Mouse (Mus musculus) layer of hippocampus, postnatal 10 days (tissue): ENCODE measurements around the gene Crb3. TPM values are rescaled to one million over a fixed set of nuclear protein-coding genes. Genes with fewer than 3 reads are reported as not detected.
"Not testable (repeated sequence)": the region's sequence is repeated elsewhere in the genome, so short reads cannot be mapped to it uniquely, and the experiment has no call there.

Experiments used
- DNase-seq, 2 experiments: peaks; one replicate each; pipeline ENCODE4 v3.0.0; 2021; ENCODE audit warnings: low spot score in 2 of 2
- long read RNA-seq: library from polyadenylated mRNA; stranded (forward); transcript quantifications from one replicate; pipeline ENCODE4 v2.0.0, GENCODE M21; 2023
- total RNA-seq, 2 experiments: library from RNA; stranded (reverse); gene quantifications; 2 replicates each; pipeline ENCODE4 v1.2.3; 2021

Gene Crb3
- 1 to 10 TPM in 1 of 2 experiments, under 1 TPM in 1; 0.45 to 1.1 TPM for total RNA-seq
- long read RNA-seq, partial matches to known transcripts, result 0 of 2 reads
- long read RNA-seq, other reads (novel, unspliced or antisense), result 0 of 2 reads

GRCm38 (mm10) chr17:57058891-57059485, at the start of gene Crb3:
Gene Crb3 (plus strand): TSS chr17:57059105.
- DNase-seq, result peak; percentile 52 to 64

GRCm38 (mm10) chr17:57010911-57011235, 48.0 kb upstream of the Crb3 start:
- DNase-seq, result no peak

- peak; percentile 92 for DNase-seq
Observed at GRCm38 (mm10) chr17:57011236-57012141, 47.4 kb upstream of the Crb3 start, which contains the start of the genes Gtf2f1 and Gm17949. Gene Gtf2f1 (minus strand): TSS chr17:57011288. Gene Gm17949 (plus strand): TSS chr17:57011469.

- no peak for DNase-seq
Observed at GRCm38 (mm10) chr17:57012245-57012795, 46.6 kb upstream of the Crb3 start.

GRCm38 (mm10) chr17:57019693-57020092, 39.2 kb upstream of the Crb3 start:
- no peak for DNase-seq

GRCm38 (mm10) chr17:57020960-57021359, 37.9 kb upstream of the Crb3 start:
- DNase-seq, result no peak

- no peak for DNase-seq
Observed at GRCm38 (mm10) chr17:57027471-57027870, 31.4 kb upstream of the Crb3 start.

GRCm38 (mm10) chr17:57029691-57030090, 29.2 kb upstream of the Crb3 start:
- no peak for DNase-seq

- DNase-seq, result peak; percentile 44 to 72
Observed at GRCm38 (mm10) chr17:57030931-57031660, 27.8 kb upstream of the Crb3 start, which contains the start of gene Khsrp. Gene Khsrp (minus strand): TSS chr17:57031522.

GRCm38 (mm10) chr17:57031661-57032420, 27.1 kb upstream of the Crb3 start:
- DNase-seq, result peak; percentile 98

- no peak for DNase-seq
Observed at GRCm38 (mm10) chr17:57032854-57033253, 26.1 kb upstream of the Crb3 start.

- DNase-seq, result no peak
Observed at GRCm38 (mm10) chr17:57038978-57039377, 19.9 kb upstream of the Crb3 start.

GRCm38 (mm10) chr17:57041554-57041953, 17.4 kb upstream of the Crb3 start, which contains the start of gene Slc25a41:
Gene Slc25a41 (minus strand): TSS chr17:57041654.
- no peak for DNase-seq

- DNase-seq, result no peak
Observed at GRCm38 (mm10) chr17:57047406-57047805, 11.5 kb upstream of the Crb3 start.

- no peak for DNase-seq
Observed at GRCm38 (mm10) chr17:57048816-57049215, 10.1 kb upstream of the Crb3 start.

- not testable (repeated sequence) for DNase-seq
Observed at GRCm38 (mm10) chr17:57051679-57052078, 7.2 kb upstream of the Crb3 start.

GRCm38 (mm10) chr17:57056246-57056645, 2.7 kb upstream of the Crb3 start:
- no peak for DNase-seq

- DNase-seq, result peak; percentile 80 to 84
Observed at GRCm38 (mm10) chr17:57059486-57059977, 627 bp downstream of the Crb3 start, which contains the start of gene Slc25a23. Gene Slc25a23 (minus strand): TSS chr17:57059863.

- peak; percentile 96 for DNase-seq
Observed at GRCm38 (mm10) chr17:57060231-57060801, 1.4 kb downstream of the Crb3 start.

- DNase-seq, result no peak
Observed at GRCm38 (mm10) chr17:57061069-57061468, 2.2 kb downstream of the Crb3 start.
